Mouse (Mus musculus) hindbrain, embryonic 16.5 days (tissue): Measurements from ENCODE around the gene Gstcd. TPM values are rescaled to one million over a fixed set of nuclear protein-coding genes. Genes with fewer than 3 reads are reported as not detected.

ENCODE experiments used
- ATAC-seq: fragments of 200-750 bp; cut with Nextera tagmentation; 2 replicates; pipeline ENCODE4 v1.8.0; 2017; ENCODE audit warnings: moderate TSS enrichment, moderate library complexity
- H3K27ac ChIP-seq: fragments of 300-500 bp; sonication (generic); 2 replicates; pipeline ENCODE4 v1.5.1; 2014; ENCODE audit warnings: low read depth, mild to moderate bottlenecking, control low read depth, low read length, moderate library complexity
- H3K27me3 ChIP-seq: fragments of 300-500 bp; sonication (generic); replicated peaks from 2 replicates; pipeline ENCODE4 v1.6.1; 2014; ENCODE audit warnings: low read length; ENCODE audit not compliant: control insufficient read depth, insufficient read depth
- H3K36me3 ChIP-seq: fragments of 300-500 bp; sonication (generic); 2 replicates; pipeline ENCODE4 v1.6.1; 2014; ENCODE audit warnings: mild to moderate bottlenecking, low read length, moderate library complexity, mixed read lengths; ENCODE audit not compliant: control insufficient read depth, insufficient read depth
- H3K4me1 ChIP-seq: fragments of 300-500 bp; sonication (generic); 2 replicates; pipeline ENCODE4 v1.6.1; 2014; ENCODE audit warnings: low read depth, low read length; ENCODE audit not compliant: control insufficient read depth, insufficient read depth
- H3K4me2 ChIP-seq: fragments of 300-500 bp; sonication (generic); 2 replicates; pipeline ENCODE4 v1.6.1; 2014; ENCODE audit warnings: mild to moderate bottlenecking, low read length, control low read depth, moderate library complexity
- H3K4me3 ChIP-seq: fragments of 300-500 bp; sonication (generic); 2 replicates; pipeline ENCODE4 v1.5.1; 2014; ENCODE audit warnings: mild to moderate bottlenecking, low read length, control low read depth, moderate library complexity
- H3K9ac ChIP-seq: fragments of 300-500 bp; sonication (generic); 2 replicates; pipeline ENCODE4 v1.6.1; 2014; ENCODE audit warnings: low read depth, mild to moderate bottlenecking, control low read depth, low read length, moderate library complexity
- H3K9me3 ChIP-seq: fragments of 300-500 bp; sonication (generic); 2 replicates; pipeline ENCODE4 v1.6.1; 2014; ENCODE audit warnings: mild to moderate bottlenecking, low read length, moderate library complexity; ENCODE audit not compliant: control insufficient read depth
- WGBS: fragments of 180-500 bp; shearing (Covaris S2); extraction: QIAGEN DNeasy Blood & Tissue Kit; methylation state at CpG from one replicate; pipeline ENCODE4 v1.1.7; 2014; 5-methylcytosine and 5-hydroxymethylcytosine counted together
- polyA plus RNA-seq: library from polyadenylated mRNA; unstranded; fragments of >200 nt; fragmentation: Nextera tagmentation; extraction: Ambion mirVana; gene quantifications from 2 replicates; pipeline ENCODE4 v1.2.1, GENCODE M21; 2015

Gstcd gene
- polyA plus RNA-seq, 1 experiment from 2014 or later: 2.8 TPM

DNA sequence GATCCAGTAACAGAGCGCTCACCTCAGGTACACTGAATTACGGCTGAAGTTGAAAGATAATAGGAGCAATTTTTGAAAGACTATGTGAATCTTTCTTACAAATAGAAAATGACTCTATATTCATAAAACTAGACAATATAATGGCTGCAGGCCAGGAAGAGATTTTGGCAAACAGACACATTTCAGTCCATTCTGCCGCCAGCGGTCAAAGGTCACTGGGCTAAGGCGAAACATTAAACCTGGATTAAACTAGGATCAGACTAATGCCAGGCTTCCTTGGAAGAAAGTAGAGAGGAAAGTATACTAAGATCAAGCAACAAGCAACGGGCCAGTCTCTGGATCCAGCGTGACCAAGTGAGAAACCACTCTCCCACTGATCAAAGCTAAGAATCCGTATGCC is 152.8 kb downstream of the Gstcd start:
- Histone ChIP-seq H3K36me3 (no peaks in the 10 kb centered on the region), H3K4me2 (no peak overlapping the region), H3K4me3 (no peak overlapping the region), H3K4me1 (no peaks in the 10 kb centered on the region), H3K27ac (no peak overlapping the region), H3K9ac (no peak overlapping the region), H3K9me3 (no peaks in the 10 kb centered on the region), H3K27me3 (no peaks in the 10 kb centered on the region)
- ATAC-seq: no peak
- WGBS: 80% methylated on average over 8 of the region's 8 CpGs

DNA sequence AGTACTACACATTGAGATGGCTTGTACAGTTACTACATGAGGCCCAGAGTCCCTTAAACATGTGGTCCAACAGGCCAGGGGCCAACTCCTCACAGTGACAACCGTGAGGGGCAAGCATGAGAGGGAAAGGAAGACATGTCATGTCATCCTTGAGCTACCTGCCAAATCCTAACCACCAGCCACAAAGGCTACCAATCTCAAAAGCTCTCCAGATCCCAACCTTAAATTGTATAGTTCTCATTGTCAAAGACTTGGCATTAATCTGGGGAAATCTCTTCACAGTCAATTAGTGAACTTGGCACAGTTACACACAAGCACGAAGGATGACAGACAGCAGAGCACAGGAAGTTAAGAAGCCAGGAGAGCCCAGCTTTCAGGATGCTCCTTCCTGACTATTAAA is 157.2 kb downstream of the Gstcd start:
- H3K4me3 ChIP-seq: no peak overlapping the region
- no peaks in the 10 kb centered on the region for H3K9me3 ChIP-seq
- H3K36me3 ChIP-seq: no peaks in the 10 kb centered on the region
- WGBS: 36% methylated on average over 2 of the region's 2 CpGs
- H3K4me1 ChIP-seq: no peaks in the 10 kb centered on the region
- H3K4me2 ChIP-seq: no peak overlapping the region
- H3K27ac ChIP-seq: no peak overlapping the region
- no peak overlapping the region for H3K9ac ChIP-seq
- peak; percentile 88 for ATAC-seq
- H3K27me3 ChIP-seq: no peaks in the 10 kb centered on the region

Other genes with a start within 250 kb of the Gstcd start
- gene Npnt, start 141.7 kb downstream of the Gstcd start, polyA plus RNA-seq: 23.8 and 30.0 TPM in 2 replicates
- 15.7 and 16.1 TPM in 2 replicates for gene Ints12, start 193 bp downstream of the Gstcd start, polyA plus RNA-seq
- 0.04 TPM in 2 replicates for gene Arhgef38, start 142.9 kb upstream of the Gstcd start, polyA plus RNA-seq
- gene Ppa2, start 218.1 kb upstream of the Gstcd start, polyA plus RNA-seq: 80.2 and 89.2 TPM in 2 replicates